Mouse (Mus musculus): Measurements from ENCODE around the gene Ubc.

Ubc gene

DNA sequence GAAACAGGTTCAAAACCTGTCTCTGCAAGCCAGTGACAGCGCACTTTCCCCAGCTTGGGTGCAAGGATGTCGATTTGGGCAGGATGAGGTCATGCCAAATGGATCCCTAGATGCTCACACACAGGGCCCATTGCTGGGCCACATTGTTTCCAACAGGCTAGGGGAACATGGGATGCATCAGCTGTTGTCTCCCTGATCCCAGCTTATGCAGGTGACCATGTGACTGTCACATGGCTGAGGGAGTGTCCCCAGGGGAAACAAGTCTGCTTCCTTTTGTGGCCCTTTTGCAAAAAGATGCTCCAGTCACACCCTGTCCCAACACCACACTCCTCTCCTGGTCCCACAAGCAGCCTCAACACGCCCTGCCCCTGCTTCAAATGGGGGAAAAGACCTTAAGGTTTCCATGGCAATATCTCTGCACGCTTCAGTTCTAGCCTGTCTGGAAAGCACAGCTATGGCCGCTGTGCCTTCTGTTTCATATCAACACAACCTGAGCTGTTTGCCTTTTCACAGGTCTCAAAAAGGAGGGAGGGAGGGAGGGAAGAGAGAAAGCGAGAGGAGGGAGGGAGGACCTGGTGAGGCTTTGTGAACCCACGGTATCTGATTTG, 35.0 kb downstream of the Ubc start:
- CTCF ChIA-PET, result interaction anchor here (0.5 kb wide), 1 partner anchor 76 kb away, joined by 11 read pairs; no protein-coding TSS in a partner anchor

DNA sequence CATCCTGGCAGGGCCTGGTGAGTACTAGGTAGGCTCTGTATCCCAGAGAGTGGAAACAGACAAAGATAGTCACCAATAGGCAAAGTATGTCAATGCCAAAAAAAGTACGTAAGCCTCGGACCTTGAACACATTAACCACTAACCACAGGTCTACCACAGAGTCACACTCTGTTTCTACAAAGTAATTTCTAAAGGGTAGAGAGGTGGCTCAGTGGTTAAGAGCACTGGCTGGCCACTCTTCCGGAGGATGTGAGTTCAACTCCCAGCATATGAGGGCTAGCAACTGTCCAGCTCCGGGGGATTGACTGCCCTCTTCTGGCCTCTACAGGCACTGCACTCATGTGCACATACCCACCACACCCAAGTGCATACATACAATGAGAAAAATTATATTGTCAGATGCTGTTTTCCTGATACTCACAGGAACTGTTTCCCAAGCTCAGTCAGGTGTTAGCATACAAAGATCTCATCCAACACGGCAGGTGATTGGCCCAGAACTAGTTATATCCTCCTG, 37.2 kb downstream of the Ubc start:
- CTCF ChIA-PET, result interaction anchor here (1.5 kb wide), 1 partner anchor 81 kb away, joined by 4 read pairs; no protein-coding TSS in a partner anchor

DNA sequence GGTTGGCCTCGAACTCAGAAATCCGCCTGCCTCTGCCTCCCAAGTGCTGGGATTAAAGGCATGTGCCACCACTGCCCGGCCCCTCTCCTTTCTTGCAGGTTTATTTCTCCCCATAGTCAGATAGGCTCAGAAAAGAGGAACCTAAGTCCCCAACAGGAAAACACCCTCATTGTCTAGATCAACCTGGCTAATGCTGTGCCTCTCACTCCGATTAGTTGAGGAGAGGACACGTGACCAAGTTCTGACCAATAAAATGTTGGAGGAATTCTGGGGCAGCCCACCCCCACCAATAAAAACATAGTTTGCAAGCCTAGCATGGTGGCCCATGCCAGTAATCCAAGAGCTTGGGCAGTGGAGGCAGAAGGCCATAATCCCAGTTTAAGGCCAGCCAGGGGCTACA, 38.1 kb downstream of the Ubc start:
- CTCF ChIA-PET, result interaction anchor here (1.5 kb wide), 1 partner anchor 80 kb away, joined by 4 read pairs; no protein-coding TSS in a partner anchor

DNA sequence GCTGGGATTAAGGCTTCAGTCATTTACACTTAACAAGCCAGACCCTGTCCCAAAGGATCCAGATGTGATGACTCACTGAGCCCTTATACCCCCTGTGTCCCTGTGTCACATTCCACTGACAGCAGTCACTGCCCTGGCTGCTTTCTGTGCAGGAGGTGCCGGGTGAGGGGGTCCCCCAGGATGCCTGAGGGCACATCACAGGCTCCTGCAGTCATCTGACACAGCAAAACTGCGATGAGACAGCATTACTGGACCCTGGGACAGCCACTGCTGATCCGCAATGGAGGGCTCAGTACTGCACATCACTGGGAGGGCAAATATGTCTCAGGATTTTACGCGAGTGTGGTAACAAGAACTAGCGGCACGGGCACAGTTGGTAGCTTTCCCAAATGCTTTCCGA, 38.9 kb downstream of the Ubc start:
- CTCF ChIA-PET, result interaction anchor here (1.5 kb wide), 1 partner anchor 80 kb away, joined by 4 read pairs; no protein-coding TSS in a partner anchor

DNA sequence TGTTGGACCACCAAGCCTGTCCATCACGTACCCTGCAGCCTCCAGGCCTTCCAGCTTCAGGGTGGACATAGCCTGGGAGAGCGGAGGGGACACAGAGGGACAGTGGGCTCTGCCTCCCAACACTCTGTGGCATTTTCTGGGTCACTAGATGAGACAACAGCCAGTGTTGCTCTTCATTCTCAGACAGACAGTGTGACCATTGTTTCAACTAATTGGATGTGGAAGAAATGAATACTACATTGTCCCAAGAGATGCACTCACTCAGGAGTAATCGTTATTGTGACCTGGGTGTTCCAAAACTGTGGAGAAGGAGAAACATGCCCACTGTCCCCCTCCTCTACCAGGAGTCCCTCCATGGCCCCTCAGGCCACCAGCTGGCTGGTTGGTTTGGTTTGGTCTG, 40.6 kb downstream of the Ubc start:
- CTCF ChIA-PET, result no interaction called here

DNA sequence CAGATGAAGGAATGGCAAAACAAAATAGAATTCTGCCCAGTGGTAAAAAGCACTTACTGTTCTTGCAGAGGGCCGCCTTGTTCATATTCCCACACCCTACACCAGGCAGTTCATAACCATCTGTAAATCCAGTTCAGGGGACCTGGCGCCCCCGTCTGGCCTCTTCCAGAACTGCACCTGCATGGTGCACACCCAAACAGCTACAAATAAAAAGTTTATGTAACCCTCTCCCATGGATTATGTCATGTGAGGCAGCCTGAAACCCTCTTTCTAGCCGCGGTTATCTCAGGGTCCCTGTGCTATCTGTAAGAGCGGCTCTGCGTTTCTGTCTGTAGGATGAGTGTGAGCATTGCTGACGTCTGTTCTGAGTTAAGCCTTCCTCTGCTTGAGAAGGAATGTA, 41.5 kb downstream of the Ubc start:
- CTCF ChIA-PET, result no interaction called here

DNA sequence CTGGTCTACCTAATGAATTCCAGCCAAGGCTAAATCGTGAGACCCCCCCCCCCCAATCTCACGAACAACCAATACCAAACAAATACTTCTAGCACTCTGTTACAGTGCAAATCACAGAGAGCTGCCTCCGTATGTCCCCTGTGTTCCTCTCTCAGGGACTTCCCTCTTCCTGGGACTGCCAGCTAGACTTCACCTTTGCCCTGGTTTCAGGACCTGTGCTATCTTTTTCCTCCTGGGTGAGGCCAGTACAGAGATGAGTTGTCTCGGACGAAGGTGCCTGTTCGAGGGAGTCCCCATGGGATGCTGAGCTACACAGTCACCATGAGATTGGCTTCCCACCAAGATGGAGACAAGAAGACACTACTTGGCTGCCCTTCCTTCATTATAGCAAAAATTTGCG, 41.9 kb downstream of the Ubc start:
- CTCF ChIA-PET, result no interaction called here

DNA sequence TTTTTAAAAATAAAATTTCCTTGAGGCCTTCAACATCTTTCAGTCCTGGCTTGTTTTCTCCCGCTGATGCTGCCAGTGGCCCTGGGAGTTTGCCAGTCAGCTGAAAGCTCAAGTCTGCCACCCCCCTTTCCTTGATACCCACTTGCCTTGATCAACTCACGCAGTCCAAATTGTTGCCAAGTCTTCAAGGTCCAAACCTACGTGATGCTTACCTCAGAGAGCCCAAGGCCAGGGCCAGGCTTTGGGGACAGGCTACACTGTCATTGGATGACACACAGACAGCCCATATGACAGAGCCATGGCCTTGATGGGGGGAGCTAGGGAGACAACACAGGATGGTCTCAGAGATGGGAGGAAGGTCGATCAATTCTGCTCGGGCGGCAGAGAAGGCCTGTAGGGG, 45.7 kb downstream of the Ubc start:
- CTCF ChIA-PET, result no interaction called here

DNA sequence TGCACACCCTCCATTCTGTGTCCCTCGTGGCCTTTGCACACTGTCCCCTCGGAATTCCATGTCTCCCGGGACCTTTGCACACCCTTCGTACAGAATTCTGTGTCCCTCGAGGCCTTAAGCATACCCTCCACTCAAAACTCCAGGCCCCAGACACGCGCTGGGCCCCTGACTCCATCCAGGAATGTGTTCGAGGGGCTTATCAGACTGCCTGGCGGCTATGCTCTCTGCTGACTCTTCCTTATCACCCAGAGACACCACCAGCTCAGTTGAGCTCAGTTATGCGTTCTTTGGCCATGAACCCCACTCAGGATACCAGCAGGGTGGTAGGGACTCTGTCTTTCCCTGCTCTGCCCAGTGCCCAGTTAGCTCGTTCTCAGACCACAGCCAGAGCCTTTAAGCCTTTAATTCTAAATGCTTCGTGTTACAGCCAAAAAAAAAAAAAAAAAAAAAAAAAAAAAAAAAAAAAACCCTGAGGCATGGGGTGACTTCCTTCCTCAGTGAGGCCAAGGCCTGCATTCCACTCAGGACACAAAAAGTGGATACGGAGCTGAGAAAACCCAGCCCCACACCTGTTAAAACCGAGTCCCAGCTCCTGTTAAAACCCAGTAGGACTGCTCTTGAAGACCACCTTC, 48.4 kb downstream of the Ubc start:
- CTCF ChIA-PET, result interaction anchor here (0.6 to 0.7 kb wide), 2 partner anchors 17 to 53 kb away, joined by 4 to 5 read pairs; no protein-coding TSS in a partner anchor

DNA sequence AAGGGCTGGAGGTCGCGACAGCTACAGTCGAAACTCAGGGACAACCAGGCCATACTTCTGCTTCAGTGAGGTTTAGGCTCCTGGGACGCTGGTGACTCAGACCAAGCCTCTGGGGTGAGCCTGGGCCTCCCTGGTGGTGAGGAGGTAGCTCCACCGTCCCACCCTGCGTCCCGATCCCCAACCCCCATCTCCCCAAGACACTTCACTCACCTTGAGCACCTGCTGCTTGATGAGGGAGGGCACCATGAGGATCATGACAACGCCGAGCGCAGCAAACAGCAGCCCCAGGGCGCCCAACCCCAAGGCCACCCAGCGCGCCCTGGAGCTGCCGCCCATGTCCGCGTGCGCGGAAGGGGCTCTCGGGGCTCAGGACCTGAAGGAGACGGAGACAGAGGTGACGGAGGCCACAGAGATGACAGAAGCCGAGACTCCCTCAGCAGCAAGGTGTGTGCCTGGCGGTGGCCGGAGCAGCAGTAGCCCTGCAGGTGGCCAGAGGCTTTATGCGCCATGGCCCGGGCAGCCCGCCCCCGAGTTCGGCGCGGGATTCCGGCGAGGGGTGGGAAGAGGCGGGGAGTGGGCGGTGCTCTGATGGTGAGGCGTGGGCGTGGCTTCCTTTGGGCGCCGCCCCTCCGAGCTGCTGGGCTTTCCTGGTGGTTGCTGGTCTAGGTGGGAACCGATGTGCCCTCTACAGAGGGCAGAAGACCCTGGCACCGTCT, 49.3 kb downstream of the Ubc start, which contains the start of gene Scarb1:
Gene Scarb1 (minus strand): TSS at position 548 of the 716 bp plus-strand sequence.
- CTCF ChIA-PET, result interaction anchor here (0.6 kb wide), 1 partner anchor 68 kb away, joined by 4 read pairs; no protein-coding TSS in a partner anchor

DNA sequence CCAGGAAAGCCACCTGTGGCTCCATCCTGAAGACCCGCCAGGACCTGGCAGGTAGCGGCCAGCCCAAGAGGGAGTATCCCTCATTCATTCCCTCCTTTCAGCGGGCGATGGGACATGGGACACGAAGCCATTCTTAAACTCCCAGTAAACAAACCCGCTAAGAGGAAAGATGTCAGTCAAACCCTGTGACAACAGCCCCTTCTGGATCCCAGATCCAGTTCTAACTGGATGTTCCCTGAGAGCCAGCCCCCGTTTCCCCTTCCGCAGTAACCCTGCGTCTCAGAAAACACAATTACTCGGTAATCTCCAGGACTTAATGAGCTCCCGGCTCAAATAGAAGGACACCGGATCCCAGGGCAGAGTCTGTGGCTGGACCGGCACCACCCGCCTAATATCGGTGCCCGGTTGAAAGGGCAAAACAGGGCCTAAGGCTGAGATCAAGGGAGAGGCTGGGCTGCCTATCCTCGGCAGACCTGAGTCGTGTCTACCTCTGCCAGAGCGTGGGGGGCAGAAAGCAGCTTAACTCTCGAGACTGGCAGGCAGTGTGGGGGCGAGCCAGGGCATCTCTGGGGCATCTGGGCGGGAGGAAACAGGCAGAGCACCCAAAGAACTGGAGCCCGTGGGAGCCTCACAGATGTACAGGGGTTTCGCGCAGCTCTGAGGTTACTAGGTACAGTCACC, 50.0 kb downstream of the Ubc start:
- CTCF ChIA-PET, result no interaction called here

DNA sequence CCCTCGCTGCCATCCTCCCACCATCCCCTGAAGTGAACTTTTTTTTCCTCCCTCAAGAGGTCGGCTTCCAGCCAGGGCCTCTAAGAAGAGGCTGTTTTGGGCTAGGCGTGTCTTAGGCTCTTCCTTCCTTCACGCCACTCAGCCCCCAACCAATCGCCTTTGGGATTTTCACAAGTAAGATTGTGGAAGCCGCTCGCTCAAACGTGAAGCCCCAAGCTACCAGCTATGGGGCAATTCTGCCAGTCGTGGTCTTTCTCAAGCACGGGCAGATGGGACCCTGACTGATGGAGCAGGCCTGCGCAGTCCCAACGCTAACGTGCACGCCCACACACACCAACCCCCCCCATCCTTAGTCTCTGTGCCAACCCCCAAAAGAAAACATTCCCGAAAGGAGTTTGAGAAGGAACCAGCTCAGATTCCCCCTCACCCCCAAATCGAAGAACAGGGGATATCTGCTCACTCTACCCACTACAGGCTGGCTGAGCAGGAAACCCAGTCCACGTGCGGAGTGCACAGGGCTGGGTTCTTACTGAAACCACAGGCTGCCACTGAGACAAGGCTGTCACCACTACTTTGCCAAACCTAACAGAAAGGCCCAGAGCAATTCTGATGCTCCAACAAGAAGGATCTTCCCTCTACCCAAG, 50.8 kb downstream of the Ubc start:
- CTCF ChIA-PET, result interaction anchor here (0.7 kb wide), 1 partner anchor 441 kb away, joined by 4 read pairs; no protein-coding TSS in a partner anchor

DNA sequence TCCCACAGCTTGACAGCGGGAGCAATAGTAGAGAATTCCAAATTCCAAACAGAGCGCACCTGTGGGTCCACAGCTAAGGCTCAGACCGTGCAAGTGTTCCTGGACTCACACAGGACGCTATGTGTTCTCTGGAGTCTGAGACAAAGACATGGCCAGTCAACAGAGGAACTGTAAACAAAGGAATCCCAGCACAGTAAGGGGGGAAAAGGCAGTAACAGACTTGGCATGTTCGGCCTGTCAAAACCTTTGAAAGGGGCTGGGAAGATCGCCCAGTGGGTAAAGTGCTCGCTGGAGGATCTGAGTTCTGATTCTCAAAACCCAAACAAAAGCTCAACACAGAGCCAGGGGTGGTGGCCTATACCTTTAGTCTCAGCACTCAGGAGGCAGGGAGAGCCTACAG, 52.5 kb downstream of the Ubc start:
- CTCF ChIA-PET, result no interaction called here

DNA sequence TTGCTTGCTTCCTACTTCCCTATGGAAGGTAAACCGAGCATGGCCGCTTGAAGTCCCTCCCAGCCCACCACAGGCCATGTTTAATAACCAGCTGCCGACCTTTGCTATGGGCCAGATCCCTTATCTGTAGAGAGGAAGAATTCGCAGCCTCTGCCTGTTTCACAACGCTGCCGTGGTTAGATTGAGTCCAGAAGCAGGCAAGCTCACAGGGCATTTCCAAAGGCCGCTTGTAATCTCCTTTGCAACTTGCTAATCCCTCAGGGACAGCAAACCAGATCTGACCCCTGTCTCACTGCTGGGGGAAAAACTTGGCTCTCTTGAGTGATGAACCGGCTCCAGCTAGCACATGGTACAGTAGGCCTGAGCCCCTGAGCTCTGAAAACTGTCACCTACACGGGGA, 53.0 kb downstream of the Ubc start:
- CTCF ChIA-PET, result interaction anchor here (0.5 kb wide), 1 partner anchor 31 kb away, joined by 4 read pairs; no protein-coding TSS in a partner anchor
